Mouse (Mus musculus): ENCODE measurements around the gene Pigq. TPM values are rescaled to one million over a fixed set of nuclear protein-coding genes. Genes with fewer than 3 reads are reported as not detected.

The Pigq gene
- polyA plus RNA-seq, 3 experiments from 2014 or later, result 22.0 to 28.6 (median 27.4) TPM

DNA sequence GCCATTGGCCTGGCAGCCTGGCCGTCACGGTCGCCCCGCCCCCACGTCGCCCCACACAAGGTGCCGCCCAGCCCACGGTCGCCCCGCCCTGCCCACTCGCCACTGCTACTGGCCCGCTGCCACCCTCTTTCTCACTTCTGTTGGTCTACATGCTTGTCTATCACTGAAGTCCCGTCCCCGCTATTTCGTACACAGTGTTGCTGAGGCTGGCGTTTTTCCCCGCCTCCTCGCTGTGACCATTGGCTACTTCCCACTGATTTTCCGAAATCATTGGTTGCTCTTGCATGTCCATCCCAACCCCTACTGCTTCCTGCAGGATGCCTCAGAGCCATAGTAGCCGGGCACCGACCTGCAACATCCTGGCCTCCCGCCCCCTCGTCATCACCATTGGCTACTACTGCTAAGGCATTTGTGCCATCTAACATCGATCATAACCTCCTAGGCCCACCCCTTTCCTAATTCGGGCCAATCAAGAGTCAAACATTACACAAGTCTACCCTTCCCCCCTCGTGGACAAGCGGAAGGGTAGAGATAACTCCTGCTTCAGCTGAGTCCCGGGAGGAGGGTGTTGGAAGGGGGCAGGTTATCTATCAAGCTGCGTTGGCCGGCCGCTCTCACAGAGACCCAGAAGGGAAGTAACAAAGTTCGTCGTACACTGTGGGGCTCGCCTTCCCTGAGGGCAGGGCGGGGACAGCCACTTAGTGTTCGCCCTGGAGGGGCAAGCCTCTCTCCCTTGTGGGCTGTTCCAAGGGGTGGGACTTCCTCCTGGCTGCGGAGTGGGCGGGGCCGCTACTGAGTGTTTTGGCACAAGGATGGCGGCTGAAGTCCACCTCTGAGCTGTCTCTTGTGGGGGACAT, 24.7 kb downstream of the Pigq start:
- peak; percentile 93 for ATAC-seq

DNA sequence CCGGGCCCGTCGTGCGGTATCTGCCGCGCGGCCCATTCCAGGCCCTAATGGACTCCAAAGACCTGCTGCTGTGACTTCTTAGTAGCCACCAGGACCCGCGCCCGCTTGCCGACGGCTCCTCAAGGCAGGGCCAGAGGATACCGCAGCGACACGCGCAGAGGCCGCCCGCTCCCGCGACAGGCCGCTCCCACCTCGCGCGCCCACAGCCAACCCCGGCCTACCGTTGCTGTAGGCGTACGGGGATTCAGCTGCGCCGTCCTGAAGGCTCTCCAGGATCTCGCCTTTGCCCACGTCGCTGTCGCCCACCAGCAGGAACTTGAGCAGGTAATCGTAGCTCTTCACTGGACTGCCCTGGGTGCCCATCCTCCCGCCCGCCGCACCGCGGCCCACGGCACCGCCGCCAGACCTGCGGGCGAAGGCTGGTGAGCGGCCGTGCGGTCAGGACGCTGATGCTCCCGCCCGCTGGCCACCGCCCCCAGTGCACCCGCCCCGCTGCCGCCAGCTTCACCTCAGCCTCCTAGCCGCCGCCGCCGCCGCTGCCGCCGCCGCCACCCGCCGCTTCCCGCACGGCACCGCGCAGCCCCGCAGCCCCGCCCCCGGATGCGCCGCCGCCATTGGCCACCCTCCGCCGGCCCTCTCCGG, 25.5 kb downstream of the Pigq start, which contains the start of gene Rab40c:
Gene Rab40c (minus strand): TSS at position 584 of the 642 bp plus-strand sequence.
- no peak for ATAC-seq

DNA sequence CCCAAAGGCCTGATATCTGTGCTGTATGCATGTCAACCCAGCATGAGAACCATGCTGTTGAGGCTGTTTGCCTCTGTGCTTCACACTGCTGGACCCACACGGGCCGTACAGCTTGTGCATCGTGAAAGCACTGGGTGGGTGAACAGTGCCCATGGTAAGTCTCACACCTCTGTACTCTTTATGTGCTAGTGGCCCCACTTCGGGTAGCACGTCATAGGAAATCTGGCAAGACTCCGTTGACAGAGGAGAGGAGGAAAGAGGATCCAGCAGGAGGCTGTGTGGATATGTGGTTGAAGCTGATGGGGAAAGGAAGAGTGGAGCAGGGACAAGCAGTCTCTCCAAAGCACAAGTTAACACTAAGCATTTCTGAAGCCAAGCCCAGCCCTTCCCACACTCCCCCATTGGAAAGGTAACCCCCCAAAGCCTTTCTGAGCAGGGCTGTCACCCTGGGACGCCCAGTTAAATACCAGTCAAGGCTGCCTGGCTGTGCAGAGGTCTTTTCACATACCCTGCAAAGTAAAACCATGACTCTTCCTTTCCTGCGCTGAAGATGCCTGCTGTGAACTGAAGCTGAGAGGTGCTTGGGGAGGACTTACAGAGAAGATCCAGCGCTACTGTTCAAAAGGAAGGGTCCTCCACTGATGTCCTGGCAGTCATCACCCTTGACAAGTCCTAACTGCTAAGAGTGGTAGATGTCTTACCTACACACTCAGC, 26.5 kb downstream of the Pigq start:
- no peak for ATAC-seq

DNA sequence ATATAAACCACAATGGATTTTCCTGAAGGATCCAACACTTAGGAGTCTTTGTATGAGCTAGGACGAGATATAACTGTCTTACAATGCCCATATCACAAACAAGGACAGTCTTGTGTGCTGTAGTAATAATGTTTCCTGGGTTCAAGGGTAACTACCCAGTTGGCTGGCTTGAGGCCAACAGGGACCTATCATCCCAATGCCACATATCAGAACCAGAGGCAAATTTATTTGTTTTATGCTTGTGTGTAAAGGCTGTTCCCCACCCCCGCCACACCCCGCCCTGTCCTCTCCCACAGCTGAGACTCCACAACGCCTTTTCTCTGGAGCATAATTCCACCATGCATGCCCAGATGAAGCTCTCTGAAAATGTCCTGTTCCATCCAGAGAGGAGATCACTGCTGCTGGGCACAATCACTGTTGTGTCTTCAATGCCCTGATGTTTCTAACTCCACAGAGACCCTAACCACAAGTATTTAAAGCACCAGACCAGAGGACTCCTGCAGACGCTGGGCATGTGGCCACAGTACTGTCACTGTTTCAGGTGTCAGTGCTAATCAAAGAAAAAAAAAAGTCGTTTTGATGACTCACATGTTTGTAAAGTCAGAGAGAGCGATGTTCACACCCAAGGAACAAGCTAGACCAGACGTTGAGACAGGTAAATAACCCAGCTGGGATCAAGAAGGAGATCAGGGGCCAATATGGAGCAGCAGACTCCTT, 27.6 kb downstream of the Pigq start:
- ATAC-seq, result no peak

DNA sequence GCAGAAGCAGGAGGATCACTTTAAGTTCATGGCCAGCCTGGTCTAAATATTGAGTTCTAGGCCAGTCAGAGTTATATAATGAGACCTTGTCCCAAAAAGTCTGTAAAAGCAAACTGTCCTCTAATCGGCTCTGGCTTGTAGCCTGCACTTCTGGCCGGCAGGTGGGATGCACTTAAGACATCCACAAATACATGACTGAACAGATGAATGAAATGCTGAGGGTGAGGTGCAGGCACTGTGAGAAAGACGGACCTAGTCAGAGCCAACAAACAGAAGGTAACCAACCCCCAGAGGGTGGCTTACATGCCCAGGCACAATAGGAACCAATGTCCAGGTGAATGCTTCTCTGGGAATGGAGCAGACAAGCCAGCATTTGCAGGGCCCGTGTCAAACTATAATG, 30.4 kb downstream of the Pigq start:
- ATAC-seq, result no peak

DNA sequence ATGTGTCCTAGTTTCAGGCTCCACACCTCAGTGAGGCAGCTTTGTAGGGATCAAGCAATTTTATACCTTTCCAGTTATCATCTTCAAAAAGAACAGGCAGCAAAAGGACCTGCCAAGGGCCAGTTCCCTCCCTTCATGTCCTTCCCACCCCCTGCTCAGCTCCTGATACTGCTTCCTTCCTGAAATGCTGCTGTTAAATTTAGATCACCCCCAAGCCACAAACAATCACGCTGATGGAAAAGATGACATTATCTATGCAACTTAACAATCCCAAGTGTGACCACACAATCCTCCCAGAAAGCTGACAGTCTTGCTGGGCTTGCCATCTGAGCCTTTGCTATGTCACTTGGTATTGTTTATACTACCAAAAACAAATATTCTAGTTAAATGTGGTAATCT, 30.9 kb downstream of the Pigq start:
- ATAC-seq, result no peak

DNA sequence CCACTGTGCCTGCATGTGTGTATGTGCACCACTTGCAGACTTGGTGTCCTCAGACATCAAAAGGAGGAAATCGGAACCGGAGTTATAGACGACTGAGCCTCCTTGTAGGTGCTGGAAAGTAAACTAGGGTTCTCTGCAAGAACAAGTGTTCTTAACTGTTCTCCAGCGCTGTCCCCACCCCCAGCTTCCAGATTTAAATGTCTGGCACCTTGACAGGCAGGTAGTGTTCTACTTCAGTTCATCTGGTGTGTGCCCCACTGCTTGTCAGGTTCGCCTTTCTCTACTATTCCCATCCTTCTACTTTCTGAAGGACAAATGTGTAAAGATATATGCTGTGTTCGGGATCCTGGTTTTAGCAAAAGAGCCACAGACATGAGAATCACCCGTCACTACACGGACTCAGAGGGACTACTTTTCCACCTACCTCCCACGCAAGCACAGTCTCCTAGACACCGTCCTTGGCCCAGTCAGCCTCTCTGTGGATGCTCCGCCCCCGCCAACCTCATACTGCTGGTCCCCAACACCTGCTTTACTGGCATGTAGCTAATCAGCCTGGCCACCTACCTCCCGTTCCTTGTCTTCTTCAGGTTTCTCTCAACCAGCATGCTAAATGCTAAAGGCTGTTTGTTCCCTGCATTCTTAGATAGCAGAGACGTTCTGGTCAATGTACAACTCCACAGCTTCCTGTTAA, 31.4 kb downstream of the Pigq start:
- ATAC-seq, result no peak

DNA sequence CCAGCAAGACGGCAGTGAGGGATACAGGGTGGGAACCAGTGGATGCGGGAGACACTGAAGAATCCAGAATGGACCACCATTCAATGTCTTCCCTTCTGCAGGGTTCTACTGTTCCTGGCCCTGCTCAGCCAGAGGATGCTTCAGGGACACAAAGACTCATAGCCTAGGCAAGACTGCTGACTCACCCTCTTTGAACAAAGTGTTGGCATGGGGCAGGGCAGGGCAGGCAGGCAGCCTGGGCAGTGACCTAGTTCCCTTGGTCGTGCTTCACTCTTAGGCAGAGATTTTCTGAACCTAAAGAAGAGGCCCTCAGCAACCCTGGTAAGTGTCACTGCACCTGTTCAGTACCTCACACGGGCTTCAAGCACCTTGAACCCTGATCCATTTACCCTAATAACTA, 32.9 kb downstream of the Pigq start:
- no peak for ATAC-seq

DNA sequence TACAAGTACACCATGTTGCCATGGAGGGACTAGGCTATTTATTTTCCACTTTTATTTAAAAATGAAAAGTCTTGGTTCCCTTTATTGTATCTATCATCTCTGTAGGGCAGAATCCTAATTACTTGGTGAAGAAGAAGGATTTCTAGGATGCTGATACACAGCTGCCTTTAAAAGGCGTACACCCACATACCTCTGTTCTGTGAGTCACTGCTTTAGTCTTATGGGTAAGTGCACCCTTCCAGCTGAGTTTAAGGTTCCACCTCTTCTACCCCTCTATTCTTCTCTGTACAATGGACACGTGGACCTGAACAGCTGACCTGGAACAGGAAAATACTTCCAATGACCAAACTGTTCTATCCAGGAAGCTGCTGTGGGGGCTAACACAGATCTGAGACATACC, 37.1 kb downstream of the Pigq start:
- no peak for ATAC-seq

DNA sequence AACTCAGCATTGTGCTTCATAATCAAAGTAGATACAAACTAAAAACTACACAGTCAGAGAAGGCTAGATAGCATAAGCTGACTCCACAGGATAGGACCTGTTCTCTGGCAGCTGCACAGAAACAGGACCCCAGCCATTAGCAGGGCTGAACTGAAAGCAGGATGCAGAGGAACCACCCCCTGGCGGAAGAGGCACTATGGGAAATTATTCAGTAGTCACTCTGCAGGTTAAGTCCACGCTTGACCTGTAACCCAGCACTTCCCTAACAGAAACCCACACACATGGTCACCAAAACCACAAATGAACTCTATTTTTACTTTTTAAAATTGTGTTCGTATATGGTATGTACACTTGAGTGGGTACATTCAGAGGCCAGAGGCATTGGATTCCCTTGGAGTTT, 41.7 kb downstream of the Pigq start:
- ATAC-seq, result no peak

DNA sequence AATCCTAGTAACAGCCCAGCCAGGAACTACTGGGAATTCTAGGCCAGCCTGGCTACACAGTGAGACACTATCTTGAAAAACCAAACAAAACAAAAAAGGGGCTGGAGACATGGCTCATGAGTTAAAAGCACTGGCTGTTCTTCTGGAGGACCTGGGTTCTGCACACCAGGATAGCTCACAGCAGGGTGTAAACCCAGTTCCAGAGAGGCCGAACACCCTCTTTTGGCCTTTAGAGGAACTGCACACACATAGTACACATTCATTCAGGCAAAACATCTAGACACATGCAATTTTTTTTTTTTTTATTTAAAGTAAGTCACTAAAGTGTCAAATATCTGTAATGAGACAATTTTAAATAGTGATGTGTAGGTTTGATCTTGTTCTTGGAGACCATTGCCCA, 44.5 kb downstream of the Pigq start:
- ATAC-seq, result no peak

DNA sequence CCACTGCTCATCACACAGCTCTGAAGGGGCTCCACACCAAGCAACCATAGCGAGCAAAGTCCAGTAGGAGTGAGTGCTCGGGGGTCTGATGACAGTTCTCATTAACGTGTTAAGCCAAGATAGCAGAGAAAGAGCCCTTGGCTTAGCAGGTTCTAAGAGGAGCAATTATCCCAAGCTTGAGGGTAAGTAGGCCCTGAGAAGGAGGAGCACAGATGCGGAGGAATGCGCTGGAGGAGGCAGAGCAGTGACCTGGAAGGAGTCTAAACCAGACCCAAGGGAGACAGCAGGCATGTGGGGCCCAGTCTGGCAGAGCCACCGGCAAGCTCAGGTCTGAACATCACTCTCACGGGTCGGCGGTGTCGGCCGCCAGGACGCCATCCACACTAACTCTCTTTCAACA, 48.8 kb downstream of the Pigq start:
- ATAC-seq, result no peak

DNA sequence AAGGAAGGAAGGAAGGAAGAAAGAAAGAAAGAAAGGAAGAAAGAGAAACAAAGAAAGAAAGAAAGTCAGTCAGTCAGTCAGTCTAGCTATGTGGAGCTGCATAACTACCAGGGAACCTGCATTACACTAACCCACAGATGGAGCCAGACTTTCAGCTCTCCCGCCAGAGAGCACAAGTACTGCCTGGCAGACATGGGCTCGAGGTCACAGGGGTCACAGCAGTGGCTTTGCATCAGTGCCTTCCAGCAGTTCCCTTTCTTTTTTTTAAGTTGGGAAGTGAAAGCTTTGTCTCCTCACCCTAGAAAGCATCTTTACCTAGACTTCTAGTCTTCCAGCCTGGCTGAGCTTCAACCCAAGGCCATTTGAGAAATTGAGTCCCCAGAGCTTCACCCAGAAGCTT, 49.3 kb downstream of the Pigq start:
- ATAC-seq, result no peak

DNA sequence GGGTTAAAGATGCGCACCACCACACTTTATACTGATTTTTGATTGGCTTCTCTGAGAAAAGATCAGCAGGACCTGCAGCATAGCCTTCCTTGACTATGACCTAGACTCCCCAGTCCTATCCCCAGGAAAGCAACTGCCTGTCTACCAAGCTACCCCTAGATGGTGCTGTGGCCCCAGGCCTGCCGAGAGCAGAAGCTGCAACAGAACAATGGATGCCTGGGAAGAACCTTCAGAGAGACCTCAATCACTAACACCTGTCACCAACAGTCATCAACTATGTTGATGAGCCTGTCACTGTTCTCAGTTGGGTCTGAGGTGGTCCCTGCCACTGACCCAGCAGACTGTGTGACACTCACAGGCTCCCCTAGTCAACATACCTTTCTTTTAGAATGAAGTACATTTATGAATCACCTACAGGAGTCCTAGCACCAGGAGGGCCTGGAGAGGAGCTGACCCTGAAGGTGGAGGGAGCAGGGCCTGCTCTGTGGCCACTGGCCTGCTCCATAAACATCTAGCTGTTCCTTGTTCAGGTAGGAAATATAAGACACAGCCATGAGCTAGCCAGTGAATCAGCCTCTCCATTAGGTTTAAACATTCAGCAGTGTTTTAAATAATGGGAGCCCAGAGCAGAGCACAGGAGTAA, 50.6 kb downstream of the Pigq start:
- ATAC-seq, result peak; percentile 71

DNA sequence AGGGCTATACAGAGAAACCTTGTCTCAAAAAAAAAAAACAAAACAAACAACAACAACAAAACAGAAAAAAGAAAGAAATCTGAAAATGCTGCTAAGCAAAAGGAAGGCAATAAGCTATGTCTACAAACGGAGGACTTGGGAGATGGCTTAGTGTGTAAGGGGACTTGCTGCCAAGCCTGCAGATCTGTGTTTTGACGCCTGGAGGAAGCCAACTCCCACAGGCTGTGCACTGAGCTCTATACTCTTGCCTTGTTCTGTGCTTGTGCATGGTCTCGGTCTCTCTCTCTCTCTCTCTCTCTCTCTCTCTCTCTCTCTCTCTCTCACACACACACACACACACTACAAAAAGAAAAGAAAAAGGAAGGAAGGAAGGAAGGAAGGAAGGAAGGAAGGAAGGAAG, 55.9 kb downstream of the Pigq start:
- no peak for ATAC-seq

DNA sequence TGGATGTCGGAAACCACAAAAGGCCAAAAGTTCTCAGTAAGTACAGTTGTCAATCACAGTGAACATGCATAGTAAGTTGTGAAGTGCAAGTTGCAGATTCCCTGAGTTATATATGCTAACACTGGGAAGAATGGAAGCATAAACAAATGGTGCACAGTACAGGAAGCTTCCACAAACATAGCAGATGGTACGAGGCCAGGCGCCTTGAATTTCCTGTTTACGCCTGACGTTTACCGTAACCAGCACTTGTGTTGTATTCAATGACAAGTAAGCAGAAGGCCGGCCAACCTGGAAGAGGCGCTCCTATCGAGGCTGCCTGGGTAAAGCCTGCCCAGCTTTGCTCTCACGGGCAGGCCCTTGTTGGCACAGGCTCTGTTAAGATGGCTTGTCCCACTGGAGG, 57.3 kb downstream of the Pigq start:
- ATAC-seq, result no peak

DNA sequence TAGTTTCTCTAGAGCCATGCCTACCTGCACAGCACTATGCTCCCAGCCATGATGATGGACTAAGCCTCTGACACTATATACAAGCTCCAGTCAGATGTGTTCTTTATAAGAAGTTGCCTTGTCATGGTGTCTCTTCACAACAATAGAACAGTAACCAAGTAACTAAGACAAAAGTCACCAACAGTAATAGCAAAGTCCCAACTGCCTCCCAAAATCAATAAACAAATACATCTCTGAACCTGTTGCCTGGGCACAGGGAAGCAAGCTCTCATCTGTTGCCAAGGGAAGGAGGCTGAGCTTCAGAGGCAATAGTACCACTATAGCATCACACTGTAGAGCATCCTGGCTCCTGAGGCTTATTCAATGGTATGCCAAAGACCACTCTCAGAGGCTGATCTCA, 57.9 kb downstream of the Pigq start:
- no peak for ATAC-seq

DNA sequence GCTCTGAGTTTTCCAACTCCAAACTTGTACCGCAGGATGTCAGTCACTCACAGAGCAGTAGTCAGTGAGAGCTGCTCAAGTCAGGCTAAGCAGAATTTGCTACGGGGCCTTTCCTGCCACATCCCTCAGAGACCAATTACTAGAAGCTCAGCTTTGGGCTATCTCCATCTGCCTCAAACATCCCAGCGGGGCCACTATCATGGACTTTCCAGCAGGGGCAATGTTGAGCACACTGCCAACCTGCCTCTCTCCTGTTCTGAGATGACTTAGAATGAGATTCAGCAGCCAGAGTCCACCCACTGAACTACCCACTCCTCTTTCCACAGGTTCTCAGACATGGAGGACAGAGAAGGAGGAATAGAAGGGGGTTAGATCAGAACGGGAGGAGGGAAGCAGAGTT, 59.1 kb downstream of the Pigq start:
- ATAC-seq, result no peak

DNA sequence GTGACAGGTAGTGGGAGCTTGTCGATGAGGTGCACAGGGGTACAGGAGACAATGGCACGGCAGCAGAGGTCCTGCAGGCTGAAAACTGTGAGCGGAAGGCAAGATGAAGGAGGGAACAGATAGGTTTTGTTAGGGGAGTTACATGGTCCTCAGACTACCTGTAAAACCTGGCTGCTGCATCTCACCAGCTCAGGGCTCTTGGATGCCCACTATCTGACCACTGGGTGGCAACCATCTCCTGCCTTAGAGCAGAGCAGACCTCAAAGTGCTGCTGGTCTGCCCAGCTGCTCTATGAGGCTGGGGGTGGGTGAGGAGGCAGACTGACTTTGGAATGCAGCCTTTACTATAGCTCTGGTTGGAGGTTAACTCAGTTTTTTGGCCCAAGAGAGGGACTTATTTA, 60.9 kb downstream of the Pigq start:
- ATAC-seq, result no peak

DNA sequence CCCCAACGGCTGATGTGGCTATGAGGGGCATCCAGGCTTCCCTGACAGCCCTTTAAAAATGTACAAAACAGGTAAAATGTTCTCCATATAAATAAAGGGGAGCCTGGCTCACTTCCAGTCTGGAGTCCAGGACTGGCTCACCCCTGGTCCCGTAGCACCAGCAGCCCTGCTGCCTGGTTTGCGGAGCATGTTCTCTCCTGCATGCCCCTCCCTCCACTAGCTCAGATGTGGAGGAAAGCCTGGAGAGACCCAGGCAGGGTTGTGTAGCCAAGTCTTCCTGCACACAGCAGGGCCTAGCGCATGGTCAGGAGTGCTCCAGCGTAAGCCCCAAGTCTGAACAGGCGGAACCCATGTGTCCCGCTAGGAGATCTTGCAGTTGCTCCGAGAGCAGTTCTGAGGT, 61.5 kb downstream of the Pigq start:
- ATAC-seq, result no peak

DNA sequence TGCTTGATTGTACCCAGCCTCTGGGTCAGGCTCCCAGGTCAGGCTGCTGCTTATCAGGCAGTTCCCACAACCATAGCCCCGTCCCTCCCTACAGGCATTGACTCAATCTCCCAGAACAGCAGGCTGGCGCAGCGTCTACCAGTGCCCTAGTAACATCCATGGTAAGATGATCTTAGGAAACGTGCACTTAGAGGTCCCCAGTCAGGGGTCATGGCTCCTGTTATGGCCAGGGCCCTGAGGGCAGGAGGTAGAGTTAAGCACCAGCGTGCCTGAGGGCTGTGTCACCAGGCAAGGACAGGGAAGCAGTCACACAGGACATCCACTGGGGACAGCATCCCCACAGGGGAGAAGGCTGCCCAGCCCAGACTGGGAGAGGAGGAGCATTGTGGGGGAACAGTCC, 62.4 kb downstream of the Pigq start:
- ATAC-seq, result no peak

DNA sequence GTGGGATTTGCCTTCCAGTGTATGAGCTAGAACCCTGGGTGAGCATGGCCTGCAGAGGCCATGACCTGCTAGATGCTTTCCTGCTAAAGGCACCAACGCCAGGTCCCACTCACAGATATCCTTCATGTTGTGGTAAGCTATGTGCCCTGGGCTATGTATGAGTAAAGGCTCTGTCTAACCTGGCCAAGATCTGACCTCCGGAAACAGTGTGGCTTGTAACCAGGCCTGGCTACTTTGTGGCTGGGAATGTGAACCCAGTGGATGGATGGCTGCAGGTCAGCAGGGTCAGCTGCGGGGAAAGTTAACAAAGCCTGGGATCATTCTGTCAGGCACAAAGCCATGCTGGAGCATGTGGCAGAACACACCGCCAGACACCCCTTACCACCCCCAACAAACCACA, 63.0 kb downstream of the Pigq start:
- no peak for ATAC-seq
